Comparison of ENCODE assay signal across 8 mouse cellular contexts in the genomic region with DNA sequence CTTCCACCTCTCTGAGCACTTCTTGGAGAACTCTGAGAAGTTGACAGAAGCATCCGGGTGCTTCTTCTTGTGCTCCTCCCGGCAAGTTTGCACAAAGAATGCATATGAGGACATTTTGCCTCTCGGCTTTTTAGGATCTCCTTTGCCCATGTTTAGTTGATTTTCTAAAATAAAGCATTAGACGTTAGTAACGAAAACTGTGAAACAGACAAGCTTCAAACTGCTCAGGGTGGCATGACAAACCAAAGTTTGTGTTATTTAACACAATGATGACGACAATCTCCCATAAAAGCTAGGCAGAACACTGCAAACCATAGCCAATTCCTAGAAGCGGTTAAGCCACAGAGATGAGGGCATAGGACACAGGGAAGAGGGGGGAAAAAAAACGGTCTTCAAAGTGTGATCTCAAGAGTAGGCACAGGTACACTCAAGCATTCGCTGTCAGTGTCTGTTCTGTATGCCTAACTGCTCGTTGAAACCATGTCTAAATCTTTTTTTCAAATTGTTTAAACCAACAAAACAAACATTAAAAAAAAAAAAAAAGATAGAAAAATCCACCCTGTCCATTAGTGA. TPM values are rescaled to one million over a fixed set of nuclear protein-coding genes. Genes with fewer than 3 reads are reported as not detected.
A peak's percentile ranks its signal among the peaks of the same experiment; 100 is the strongest.
DNase-seq lines count a peak whose midpoint lies in the region; ATAC-seq and TF ChIP-seq lines count a peak whose summit lies in the region.

No protein-coding gene starts in this region.

- H3K27ac ChIP-seq in cerebellum, adult 2 months (ENCODE audit: insufficient read depth, low read length), result peak overlapping the region; percentile 89; the same call in 1 of the 2 replicates
- peak overlapping the region; percentile 100; the same call in 1 of the 2 replicates for H3K27ac ChIP-seq in forebrain, postnatal 0 days (ENCODE audit: low read depth, low read length)
- H3K27ac ChIP-seq in liver, embryonic 13.5 days, result peak overlapping the region; percentile 97

- H3ac ChIP-seq in C2C12 (ENCODE audit: control insufficient read depth, insufficient read length, low read depth), result peak overlapping the region; percentile 34

- no peak for TF ChIP-seq CTCF in cerebellum, adult 2 months (IDR thresholded peaks at IDR 0.05; ENCODE audit: borderline replicate concordance, insufficient read depth, low read depth, low read length)
- no peak for TF ChIP-seq CTCF in C2C12 (IDR thresholded peaks at IDR 0.05; ENCODE audit: control insufficient read depth, insufficient read depth, insufficient read length)
- TF ChIP-seq CTCF in forebrain, postnatal 0 days (IDR thresholded peaks at IDR 0.05; ENCODE audit: low read depth), result no peak

- H3K79me2 ChIP-seq in C2C12 (ENCODE audit: control insufficient read depth, insufficient read depth), result peaks cover 39% of the 10 kb centered on the region

- peaks cover 23% of the 10 kb centered on the region for H3K79me3 ChIP-seq in C2C12 (ENCODE audit: low read depth)

- H3K4me3 ChIP-seq in cerebellum, adult 2 months (replicated peaks; ENCODE audit: insufficient read depth, low read depth, low read length), result peak overlapping the region; percentile 85
- H3K4me3 ChIP-seq in C2C12 (ENCODE audit: insufficient read depth, poor library complexity, severe bottlenecking), result peak overlapping the region; percentile 82
- peak overlapping the region; percentile 73 for H3K4me3 ChIP-seq in forebrain, postnatal 0 days (ENCODE audit: low read depth, low read length)
- peak overlapping the region; percentile 91 for H3K4me3 ChIP-seq in liver, embryonic 13.5 days (replicated peaks)

- ATAC-seq in forebrain, postnatal 0 days, result no peak
- no peak for ATAC-seq in liver, embryonic 13.5 days (ENCODE audit: low read depth)

- H3K36me3 ChIP-seq in C2C12 (ENCODE audit: control insufficient read depth, insufficient read depth), result peaks cover 30% of the 10 kb centered on the region
- H3K36me3 ChIP-seq in forebrain, postnatal 0 days (ENCODE audit: insufficient read depth), result peaks cover 16% of the 10 kb centered on the region
- H3K36me3 ChIP-seq in liver, embryonic 13.5 days, result peaks cover 35% of the 10 kb centered on the region

- 17% methylated on average over 10 of the region's 10 CpGs for WGBS in cerebellum, adult 2 months
- 12% methylated on average over 10 of the region's 10 CpGs for WGBS in forebrain, postnatal 0 days
- 30% methylated on average over 10 of the region's 10 CpGs for WGBS in liver, embryonic 13.5 days (ENCODE audit: insufficient replicate concordance)

- no peak for TF ChIP-seq POLR2A in cerebellum, adult 2 months (IDR thresholded peaks at IDR 0.05; ENCODE audit: borderline replicate concordance, insufficient read depth, low read length)

- H3K9me3 ChIP-seq in forebrain, postnatal 0 days (ENCODE audit: low read length), result no peaks in the 10 kb centered on the region
- H3K9me3 ChIP-seq in liver, embryonic 13.5 days (replicated peaks), result no peaks in the 10 kb centered on the region

- intact Hi-C loops in left cerebral cortex, postnatal 4 days (cut with DNase I), result loop anchor here (10.0 kb wide), 2 partner anchors 146 to 474 kb away; a partner anchor contains a TSS

- H3K4me1 ChIP-seq in cerebellum, adult 2 months (ENCODE audit: control insufficient read depth, insufficient read depth, low read length), result no peaks in the 10 kb centered on the region
- peaks cover 7% of the 10 kb centered on the region for H3K4me1 ChIP-seq in forebrain, postnatal 0 days (ENCODE audit: insufficient read depth)
- peaks cover 26% of the 10 kb centered on the region for H3K4me1 ChIP-seq in liver, embryonic 13.5 days (replicated peaks)

- DNase-seq in cerebellum, adult 2 months, result no peak
- DNase-seq in cerebellum, postnatal 10 days, result no peak
- no peak for DNase-seq in forebrain, postnatal 0 days
- DNase-seq in liver, embryonic 13.5 days, result no peak
- no peak for DNase-seq in adrenal gland, postnatal 4 days (ENCODE audit: low spot score in 2 of 2)
- no peak for DNase-seq in left cerebral cortex, postnatal 4 days
- DNase-seq in cerebellum, adult 9-11 months, result no peak

- no peaks in the 10 kb centered on the region for H3K27me3 ChIP-seq in cerebellum, adult 2 months (ENCODE audit: control insufficient read depth, insufficient read depth, low read length)
- no peaks in the 10 kb centered on the region for H3K27me3 ChIP-seq in C2C12 (ENCODE audit: control insufficient read depth, insufficient read depth, insufficient read length)
- H3K27me3 ChIP-seq in forebrain, postnatal 0 days (ENCODE audit: insufficient read depth, low read length), result no peaks in the 10 kb centered on the region
- no peaks in the 10 kb centered on the region for H3K27me3 ChIP-seq in liver, embryonic 13.5 days

- H3K4me2 ChIP-seq in forebrain, postnatal 0 days (ENCODE audit: low read depth), result peak overlapping the region; percentile 72
- peak overlapping the region; percentile 96 for H3K4me2 ChIP-seq in liver, embryonic 13.5 days

- H3K9ac ChIP-seq in forebrain, postnatal 0 days, result peak overlapping the region; percentile 98
- H3K9ac ChIP-seq in liver, embryonic 13.5 days, result peak overlapping the region; percentile 99

TF ChIP-seq in C2C12, 6 proteins besides CTCF, POLR2A, EP300 and RAD21:
- no peak for TF ChIP-seq FOSL1 (IDR thresholded peaks at IDR 0.05; ENCODE audit: insufficient read depth, low read length, poor library complexity, severe bottlenecking)
- no peak for TF ChIP-seq MAX (IDR thresholded peaks at IDR 0.05)
- no peak for TF ChIP-seq USF1 (IDR thresholded peaks at IDR 0.05; ENCODE audit: low read depth)
- TF ChIP-seq MYOG (IDR thresholded peaks at IDR 0.05; ENCODE audit: control insufficient read depth, extremely low read depth, insufficient read length), result no peak

RNA-seq across cellular contexts. Expression of a gene that starts 55.7 kb away (rescaled TPM):
- not detected in 2 replicates for polyA plus RNA-seq in cerebellum, adult 2 months (2012; rRNA removed)
- not detected for polyA plus RNA-seq in C2C12 (2012; fragmentation: generic; extraction: Trizol)
- not detected in 2 replicates for total RNA-seq in forebrain, postnatal 0 days (2014; rRNA removed)
- 2.0 and 5.7 TPM in 2 replicates for polyA plus RNA-seq in forebrain, postnatal 0 days (2015; fragmentation: Nextera tagmentation; extraction: Ambion mirVana)
- polyA plus RNA-seq in liver, embryonic 13.5 days (2015; fragmentation: Nextera tagmentation; extraction: Ambion mirVana), result 0.32 and 0.86 TPM in 2 replicates
- total RNA-seq in adrenal gland, postnatal 4 days (2021), result 1 to 10 TPM; 4.3 to 6.5 TPM
- 10 to 100 TPM in 1 of 2 experiments, 1 to 10 TPM in 1; 9.4 to 16.6 TPM for total RNA-seq in left cerebral cortex, postnatal 4 days (2021)
